Mouse (Mus musculus): ENCODE results near the gene Supt5. TPM values are rescaled to one million over a fixed set of nuclear protein-coding genes. Genes with fewer than 3 reads are reported as not detected.
"Not testable (repeated sequence)": the region's sequence is repeated elsewhere in the genome, so short reads cannot be mapped to it uniquely, and the experiment has no call there.

Gene Supt5
- polyA plus RNA-seq (2011; ENCODE audit: insufficient read length, low read depth, missing spikeins) = 104 and 105 TPM in 2 replicates

DNA sequence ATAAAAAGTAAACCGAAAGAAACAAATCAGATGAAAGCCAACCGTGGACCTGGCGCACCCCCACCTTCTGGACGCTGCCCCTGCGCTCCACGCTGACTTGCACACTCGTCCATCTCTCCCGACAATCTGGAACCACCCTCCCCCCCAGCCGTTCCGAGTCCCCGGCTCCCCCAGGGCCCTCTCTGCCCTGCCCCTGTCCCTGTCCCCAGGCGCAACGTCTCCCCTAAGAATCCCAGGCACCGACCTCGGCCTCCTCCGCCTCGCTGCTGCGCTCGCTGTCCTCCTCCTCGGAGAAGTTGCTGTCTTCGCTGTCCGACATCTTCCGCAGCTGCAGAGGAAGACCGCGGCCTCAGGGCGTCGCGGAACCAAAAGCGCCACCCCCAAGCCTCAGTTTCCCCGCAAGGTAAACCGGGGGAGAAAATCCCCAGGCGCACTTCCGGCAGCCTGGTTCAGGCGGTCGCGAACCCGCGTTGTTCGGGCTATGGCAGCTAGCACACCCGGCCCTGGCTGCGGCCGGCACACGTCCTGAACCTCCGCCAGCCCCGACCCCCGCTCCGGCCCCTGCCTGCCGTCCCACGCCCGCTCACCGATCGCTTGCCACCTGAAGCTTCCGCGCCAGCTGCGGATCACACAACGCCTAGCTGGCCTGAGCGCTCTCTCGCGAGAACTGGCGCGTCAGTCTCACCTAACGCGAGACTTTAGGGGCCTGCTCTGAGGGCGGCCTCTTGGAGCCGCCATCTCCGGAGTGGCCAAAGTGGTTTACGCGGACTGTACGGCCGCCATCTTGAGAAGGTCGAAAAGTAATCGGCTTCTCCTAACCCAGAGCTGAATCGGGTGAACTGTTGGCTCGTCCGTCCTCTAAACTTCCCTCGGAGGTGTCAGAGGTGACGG, at the start of gene Supt5:
Supt5 (minus strand) TSS at position 639 of the 891 bp plus-strand sequence.
- peak within 1 kb of the TSS; percentile 83 for H3K27ac ChIP-seq (ENCODE audit: insufficient read depth, low read length)
- peaks cover 7% of the 10 kb centered on the region for H3K4me1 ChIP-seq (ENCODE audit: control insufficient read depth, insufficient read depth, low read length)
- H3K4me3 ChIP-seq (ENCODE audit: insufficient read depth, low read length) = peak within 1 kb of the TSS; percentile 93
- TF ChIP-seq CTCF (IDR thresholded peaks at IDR 0.05; ENCODE audit: borderline replicate concordance, insufficient read depth, low read length) (no peak), POLR2A (IDR thresholded peaks at IDR 0.05; ENCODE audit: low read depth, low read length) (peak; percentile 94)

DNA sequence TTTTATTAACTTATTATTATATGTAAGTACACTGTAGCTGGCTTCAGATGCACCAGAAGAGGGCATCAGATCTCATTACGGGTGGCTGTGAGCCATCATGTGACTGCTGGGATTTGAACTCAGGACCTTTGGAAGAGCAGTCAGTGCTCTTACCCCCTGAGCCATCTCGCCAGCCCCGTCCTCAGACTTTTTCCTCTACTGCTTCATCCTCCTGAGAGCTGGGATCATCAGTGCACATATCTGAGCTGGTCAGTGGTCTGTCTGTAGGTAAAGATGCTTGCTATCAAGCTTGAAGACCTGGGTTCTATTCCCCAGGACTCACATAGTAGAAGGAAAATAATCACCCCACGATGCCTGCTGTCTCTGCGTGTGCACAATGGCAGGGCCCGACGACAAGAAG, 48.8 kb upstream of the Supt5 start:
- H3K4me3 ChIP-seq (ENCODE audit: insufficient read depth, low read length); H3K27ac ChIP-seq (ENCODE audit: insufficient read depth, low read length); H3K4me1 ChIP-seq (ENCODE audit: control insufficient read depth, insufficient read depth, low read length): not testable (repeated sequence)

DNA sequence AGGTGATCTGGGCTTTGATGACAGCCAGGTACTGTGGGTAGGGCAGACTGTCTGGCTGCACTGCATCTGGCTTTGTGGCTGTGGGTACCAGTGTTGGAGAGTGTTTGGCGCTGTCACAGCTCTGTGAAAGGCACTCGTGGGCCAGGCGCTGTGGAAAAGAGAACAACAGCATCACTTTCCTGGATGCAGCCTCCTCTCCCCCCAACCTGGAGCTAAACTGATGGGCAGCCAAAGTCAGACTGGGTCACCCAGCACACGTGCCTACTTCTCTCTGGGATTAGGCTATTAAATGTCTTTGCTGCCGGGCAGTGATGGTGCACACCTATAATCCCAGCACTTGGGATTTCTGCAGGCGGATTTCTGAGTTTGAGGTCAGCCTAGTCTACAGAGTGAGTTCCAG, 48.3 kb upstream of the Supt5 start:
- not testable (repeated sequence) for H3K27ac ChIP-seq (ENCODE audit: insufficient read depth, low read length); H3K4me1 ChIP-seq (ENCODE audit: control insufficient read depth, insufficient read depth, low read length)

DNA sequence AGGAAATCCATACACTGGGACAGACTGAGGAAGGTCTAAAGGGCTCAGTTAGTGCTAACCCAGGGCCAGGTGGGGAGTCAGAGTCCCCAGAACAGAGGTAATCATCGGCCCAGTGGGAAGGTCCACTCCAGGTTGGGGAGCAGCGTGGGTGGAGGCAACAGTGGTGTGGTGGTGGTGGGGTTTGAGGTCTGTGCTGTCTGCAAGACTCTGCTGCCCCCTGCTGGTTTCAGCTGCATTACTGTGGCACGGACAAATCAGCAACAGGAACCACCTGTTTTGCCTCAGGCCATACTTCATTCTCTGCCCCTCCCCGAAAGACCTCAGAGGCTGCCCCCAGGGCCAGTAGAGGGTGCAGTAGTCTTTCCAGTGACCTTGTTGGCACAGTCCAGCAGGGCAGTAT, 47.9 kb upstream of the Supt5 start:
- TF ChIP-seq POLR2A (IDR thresholded peaks at IDR 0.05; ENCODE audit: low read depth, low read length) (no peak), CTCF (IDR thresholded peaks at IDR 0.05; ENCODE audit: borderline replicate concordance, insufficient read depth, low read length) (peak; percentile 97)
- Histone ChIP-seq H3K4me3 (ENCODE audit: insufficient read depth, low read length) (no peak overlapping the region), H3K27ac (ENCODE audit: insufficient read depth, low read length) (no peak overlapping the region)

More for the DNA sequence above, 48.3 kb upstream of the Supt5 start:
- H3K4me3 ChIP-seq (ENCODE audit: insufficient read depth, low read length) = not testable (repeated sequence)

DNA sequence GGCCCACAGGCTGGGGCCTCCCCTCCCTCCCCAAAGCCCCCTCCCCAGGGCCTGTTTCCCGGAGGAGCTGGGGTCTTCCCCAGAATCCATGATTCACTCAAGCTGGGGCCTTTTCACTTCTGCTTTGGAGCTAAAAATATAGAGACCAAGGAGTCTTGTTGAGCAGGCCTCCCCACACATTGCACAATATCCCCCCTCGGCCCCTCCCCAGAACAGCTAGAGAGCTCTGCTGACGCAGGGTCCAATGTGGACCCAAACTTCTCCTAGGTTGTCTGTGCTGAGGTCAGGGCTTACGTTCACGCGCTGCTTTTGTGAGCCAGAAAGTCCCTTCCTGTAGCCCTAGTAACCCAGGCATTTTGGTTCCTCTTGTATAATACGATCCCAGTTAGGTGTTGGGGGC, 47.5 kb upstream of the Supt5 start:
- Histone ChIP-seq H3K27ac (ENCODE audit: insufficient read depth, low read length) (no peak overlapping the region), H3K4me3 (ENCODE audit: insufficient read depth, low read length) (no peak overlapping the region), H3K4me1 (ENCODE audit: control insufficient read depth, insufficient read depth, low read length) (peaks cover 8% of the 10 kb centered on the region; the same call in 1 of the 2 replicates)
- no peak for TF ChIP-seq POLR2A (IDR thresholded peaks at IDR 0.05; ENCODE audit: low read depth, low read length)
- no peak for TF ChIP-seq CTCF (IDR thresholded peaks at IDR 0.05; ENCODE audit: borderline replicate concordance, insufficient read depth, low read length)

More for the DNA sequence above, 47.9 kb upstream of the Supt5 start:
- H3K4me1 ChIP-seq (ENCODE audit: control insufficient read depth, insufficient read depth, low read length) = peaks cover 8% of the 10 kb centered on the region; the same call in 1 of the 2 replicates

DNA sequence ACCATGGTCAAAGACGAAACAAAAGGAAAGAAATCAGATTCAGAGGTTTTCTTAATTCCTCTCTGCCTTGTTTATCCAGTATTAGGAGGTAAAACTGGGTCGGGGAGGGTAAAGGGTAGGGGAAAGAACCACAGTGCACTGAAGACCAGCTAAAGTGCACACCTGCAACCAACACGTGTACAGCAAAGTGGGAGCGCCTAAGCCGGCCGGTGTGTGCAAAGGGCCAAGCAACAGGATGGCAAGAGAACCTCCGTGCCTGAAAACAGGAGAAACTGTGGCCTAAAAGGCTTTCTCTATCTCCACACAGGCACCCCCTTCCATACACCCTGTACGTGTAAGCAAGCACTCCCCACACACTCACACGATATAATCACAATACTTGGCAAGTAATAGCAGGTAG, 46.6 kb upstream of the Supt5 start:
- no peak for TF ChIP-seq CTCF (IDR thresholded peaks at IDR 0.05; ENCODE audit: borderline replicate concordance, insufficient read depth, low read length)
- no peak for TF ChIP-seq POLR2A (IDR thresholded peaks at IDR 0.05; ENCODE audit: low read depth, low read length)
- H3K27ac ChIP-seq (ENCODE audit: insufficient read depth, low read length) = no peak overlapping the region

DNA sequence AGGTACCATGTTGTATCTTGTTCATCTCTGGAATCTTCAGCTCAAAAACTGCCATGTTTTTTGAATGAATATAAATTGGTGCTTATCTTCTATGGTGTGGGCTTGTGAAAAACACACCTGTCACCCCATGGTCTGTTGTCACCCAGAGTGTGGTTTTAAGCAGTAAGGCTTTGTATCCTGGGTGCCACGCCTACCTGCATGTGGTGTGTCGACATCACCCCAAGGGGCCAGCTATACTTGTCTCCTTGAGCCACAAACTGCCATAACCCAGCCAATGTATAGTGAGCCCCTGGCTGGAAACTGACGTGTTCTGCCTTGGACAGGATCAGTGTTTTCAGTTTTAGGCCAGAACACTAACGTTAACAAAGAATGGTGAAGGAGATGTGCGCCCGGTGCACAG, 45.6 kb upstream of the Supt5 start:
- Histone ChIP-seq H3K4me3 (ENCODE audit: insufficient read depth, low read length) (no peak overlapping the region), H3K27ac (ENCODE audit: insufficient read depth, low read length) (no peak overlapping the region), H3K4me1 (ENCODE audit: control insufficient read depth, insufficient read depth, low read length) (peaks cover 10% of the 10 kb centered on the region; the same call in 1 of the 2 replicates)
- TF ChIP-seq POLR2A (IDR thresholded peaks at IDR 0.05; ENCODE audit: low read depth, low read length) (no peak), CTCF (IDR thresholded peaks at IDR 0.05; ENCODE audit: borderline replicate concordance, insufficient read depth, low read length) (no peak)

More for the DNA sequence above, 46.6 kb upstream of the Supt5 start:
- Histone ChIP-seq H3K4me3 (ENCODE audit: insufficient read depth, low read length) (no peak overlapping the region), H3K4me1 (ENCODE audit: control insufficient read depth, insufficient read depth, low read length) (peaks cover 10% of the 10 kb centered on the region; the same call in 1 of the 2 replicates)

DNA sequence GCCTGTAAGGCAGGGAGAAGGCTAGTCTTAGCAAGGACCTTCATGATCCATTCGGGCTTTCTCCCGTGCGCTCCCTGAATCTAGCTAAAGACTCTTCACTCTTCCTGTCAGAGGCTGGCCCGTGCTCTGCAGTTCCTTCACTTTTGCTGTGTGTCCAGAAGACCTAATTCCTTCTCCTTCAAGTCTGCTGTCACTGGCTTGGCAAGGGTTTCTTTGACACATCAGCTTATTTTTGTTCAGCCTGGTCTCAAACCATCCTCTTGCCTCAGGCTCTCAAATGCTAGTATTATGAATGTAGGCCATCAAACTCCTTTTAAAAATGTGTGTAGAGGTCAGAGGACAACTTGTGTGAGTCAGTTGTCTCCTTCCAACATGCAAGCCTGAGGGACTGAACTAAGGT, 45.1 kb upstream of the Supt5 start:
- TF ChIP-seq CTCF (IDR thresholded peaks at IDR 0.05; ENCODE audit: borderline replicate concordance, insufficient read depth, low read length) = no peak
- no peak for TF ChIP-seq POLR2A (IDR thresholded peaks at IDR 0.05; ENCODE audit: low read depth, low read length)
- no peak overlapping the region for H3K27ac ChIP-seq (ENCODE audit: insufficient read depth, low read length)
- peaks cover 10% of the 10 kb centered on the region; the same call in 1 of the 2 replicates for H3K4me1 ChIP-seq (ENCODE audit: control insufficient read depth, insufficient read depth, low read length)
- H3K4me3 ChIP-seq (ENCODE audit: insufficient read depth, low read length) = no peak overlapping the region

DNA sequence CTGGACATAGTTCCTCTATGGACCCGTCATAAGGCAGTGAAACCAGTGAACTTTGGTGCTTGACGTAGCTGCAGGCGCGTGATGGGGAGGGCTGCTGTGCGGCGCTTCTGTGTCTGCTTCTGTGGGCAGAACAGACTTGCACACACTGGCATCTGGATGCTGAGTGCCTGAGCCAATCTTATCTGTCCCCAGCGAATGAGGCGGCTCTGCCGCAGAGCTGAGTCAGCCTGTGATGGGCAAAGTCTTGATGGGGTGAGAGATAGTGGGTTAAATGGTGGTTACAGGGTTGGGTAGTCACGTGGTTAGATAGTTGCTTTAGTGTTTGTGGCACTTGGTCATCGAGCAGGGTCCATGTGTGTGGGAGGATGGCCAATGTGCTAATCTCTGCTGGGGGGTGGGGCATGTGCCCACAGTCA, 44.4 kb upstream of the Supt5 start:
- peaks cover 10% of the 10 kb centered on the region; the same call in 1 of the 2 replicates for H3K4me1 ChIP-seq (ENCODE audit: control insufficient read depth, insufficient read depth, low read length)
- H3K4me3 ChIP-seq (ENCODE audit: insufficient read depth, low read length) = no peak overlapping the region
- TF ChIP-seq POLR2A (IDR thresholded peaks at IDR 0.05; ENCODE audit: low read depth, low read length) (no peak), CTCF (IDR thresholded peaks at IDR 0.05; ENCODE audit: borderline replicate concordance, insufficient read depth, low read length) (no peak)
- peak overlapping the region; percentile 99; the same call in 1 of the 2 replicates for H3K27ac ChIP-seq (ENCODE audit: insufficient read depth, low read length)

DNA sequence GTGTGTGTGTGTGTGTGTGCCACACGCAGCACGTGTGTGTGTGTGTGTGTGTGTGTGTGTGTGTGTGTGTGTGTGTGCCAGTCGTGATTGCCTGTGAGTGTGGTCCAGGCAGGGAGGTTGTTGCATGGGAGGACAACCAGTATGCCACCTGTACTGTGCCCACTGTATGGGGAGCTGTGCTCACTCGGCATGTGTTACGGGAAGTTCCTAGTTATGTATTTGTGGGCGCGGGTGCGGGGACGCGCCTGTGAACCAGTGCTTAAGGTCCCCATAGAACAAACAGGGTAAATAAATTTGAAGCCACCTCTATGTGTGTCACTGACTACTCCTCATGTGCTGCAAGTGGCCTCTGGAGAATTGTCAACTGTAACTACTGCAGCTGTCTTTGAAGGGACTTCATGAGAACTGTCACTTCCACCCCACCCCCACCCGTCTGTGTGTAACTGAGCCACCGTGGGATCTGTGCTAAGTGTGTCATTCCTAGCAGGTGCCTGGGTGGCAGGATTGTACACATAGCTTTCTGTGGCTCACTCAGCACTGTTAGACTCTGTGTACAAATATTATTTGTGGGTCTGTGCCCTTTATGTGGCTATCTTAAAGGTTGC, 43.9 kb upstream of the Supt5 start:
- H3K27ac ChIP-seq (ENCODE audit: insufficient read depth, low read length) = peak overlapping the region; percentile 99
- H3K4me1 ChIP-seq (ENCODE audit: control insufficient read depth, insufficient read depth, low read length) = peaks cover 10% of the 10 kb centered on the region; the same call in 1 of the 2 replicates
- TF ChIP-seq POLR2A (IDR thresholded peaks at IDR 0.05; ENCODE audit: low read depth, low read length) (no peak; the same call in 1 of the 2 replicates), CTCF (IDR thresholded peaks at IDR 0.05; ENCODE audit: borderline replicate concordance, insufficient read depth, low read length) (no peak)
- H3K4me3 ChIP-seq (ENCODE audit: insufficient read depth, low read length) = no peak overlapping the region

Data from embryonic fibroblast, embryonic 13.5 days (primary cell).